Mouse (Mus musculus) urinary bladder, postnatal 14 days (tissue): ENCODE measurements around the gene Mapk8ip1.

Experiments used
- DNase-seq: peaks from one replicate; pipeline ENCODE4 v3.0.0; 2021; ENCODE audit warnings: low spot score

Mapk8ip1 gene

DNA sequence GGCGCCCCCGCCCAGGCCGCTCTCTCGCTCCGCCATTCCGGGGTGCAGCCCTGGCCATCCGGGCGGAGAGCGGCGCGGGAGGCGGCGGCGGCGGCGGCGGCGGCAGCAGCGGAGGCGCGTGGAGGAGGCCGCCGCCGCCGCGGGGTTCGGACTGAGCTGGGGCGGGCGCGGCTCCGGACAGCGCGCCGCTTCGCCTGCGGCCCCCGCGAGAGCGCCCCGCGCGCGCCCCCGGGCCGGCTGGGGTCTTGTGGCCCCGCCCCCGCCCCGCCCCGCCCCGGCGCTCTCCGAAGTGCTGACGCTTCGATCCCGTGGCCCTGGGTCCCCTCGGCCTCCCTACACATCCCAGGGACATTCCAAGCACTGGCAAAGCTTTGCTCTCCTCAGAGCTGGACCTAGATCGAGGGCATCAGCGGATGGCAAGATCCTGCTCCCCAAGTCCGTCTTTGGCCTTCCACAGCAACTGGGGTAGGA is at the start of gene Mapk8ip1:
Mapk8ip1 (minus strand) TSS at position 173 of the 471 bp plus-strand sequence.
- no peak for DNase-seq

DNA sequence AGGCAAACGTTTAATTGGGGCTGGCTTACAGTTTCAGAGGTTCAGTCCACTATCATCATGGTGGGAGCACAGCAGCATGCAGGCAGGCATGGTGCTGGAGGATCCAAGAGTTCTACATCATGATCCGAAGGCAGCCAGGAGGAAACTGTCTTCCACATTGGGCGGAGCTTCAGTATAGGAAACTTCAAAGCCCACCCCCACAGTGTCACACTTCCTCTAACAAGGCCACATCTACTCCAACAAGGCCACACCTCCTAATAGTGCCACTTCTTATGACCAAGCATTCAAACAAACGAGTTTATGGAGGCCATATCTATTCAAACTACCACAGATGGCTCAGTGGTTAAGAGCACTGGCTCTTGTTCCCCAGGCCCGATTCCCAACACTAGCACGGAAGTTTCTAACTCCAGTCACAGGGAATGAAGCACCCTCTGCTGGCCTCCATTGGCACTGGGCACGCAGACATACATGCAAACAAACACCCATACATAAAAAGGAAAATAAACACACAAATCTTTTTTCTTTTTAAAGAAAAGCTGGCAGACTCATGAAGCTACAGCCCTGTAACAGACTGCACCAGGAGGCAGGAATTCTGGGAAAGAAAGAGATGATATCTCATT is 46.2 kb upstream of the Mapk8ip1 start:
- DNase-seq: no peak

DNA sequence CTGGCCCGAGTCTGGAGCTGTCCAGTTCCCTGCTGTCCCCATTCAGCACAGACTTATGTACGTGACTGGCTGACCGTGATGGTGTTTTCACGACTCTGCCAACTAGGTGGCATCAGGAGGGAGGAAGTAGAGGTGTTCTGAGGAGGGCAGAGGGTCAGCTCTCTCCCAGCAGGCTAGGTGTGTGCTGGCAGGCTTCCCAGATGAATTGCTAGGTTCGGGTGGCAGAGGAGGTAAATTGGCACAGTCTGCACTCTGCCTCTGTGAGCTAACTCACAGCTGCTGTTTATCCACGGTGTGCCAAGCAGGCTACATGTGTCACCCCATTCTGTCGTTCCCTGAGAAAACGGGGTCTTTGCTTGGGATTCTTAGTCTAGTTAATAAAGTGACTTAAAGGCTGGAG is 45.6 kb upstream of the Mapk8ip1 start:
- no peak for DNase-seq

DNA sequence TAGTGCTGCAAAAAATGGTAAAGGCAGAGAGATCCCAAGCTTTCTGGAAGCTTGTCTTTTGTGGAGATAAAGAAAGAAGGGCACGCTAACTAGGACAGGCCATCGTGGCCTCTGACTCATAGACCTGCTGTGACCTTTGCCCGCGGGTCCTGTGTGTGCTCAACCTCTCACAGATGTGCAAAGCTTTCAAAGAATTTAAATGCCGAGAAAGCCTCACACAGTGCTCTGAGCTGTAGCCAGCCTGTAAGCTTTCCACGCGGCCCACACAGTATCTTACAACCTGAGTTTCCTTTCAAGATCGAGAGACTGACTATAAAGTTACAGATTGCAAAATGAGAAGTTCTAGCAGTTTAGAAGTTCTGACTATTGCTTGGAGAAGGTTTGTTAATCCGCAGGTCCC is 44.8 kb upstream of the Mapk8ip1 start:
- DNase-seq: no peak

DNA sequence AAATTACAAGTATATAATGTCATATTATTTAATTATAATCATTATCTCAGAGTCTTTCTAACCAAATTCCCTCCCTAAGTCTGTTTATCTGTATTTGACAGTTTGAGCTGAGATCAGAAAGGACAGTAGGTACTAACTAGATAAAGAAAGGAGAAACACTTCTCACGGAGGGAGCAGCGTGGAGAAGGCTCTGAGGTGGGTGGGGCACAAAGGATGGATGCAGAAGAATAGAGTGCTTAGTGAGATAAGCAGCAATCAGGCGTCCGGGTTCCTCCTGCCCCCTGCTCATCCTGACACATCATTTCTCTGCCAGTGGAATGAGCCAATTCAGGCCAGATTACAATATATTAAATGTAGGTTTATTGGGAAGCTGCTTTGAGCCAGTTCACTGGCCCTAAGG is 43.3 kb upstream of the Mapk8ip1 start:
- DNase-seq: no peak

DNA sequence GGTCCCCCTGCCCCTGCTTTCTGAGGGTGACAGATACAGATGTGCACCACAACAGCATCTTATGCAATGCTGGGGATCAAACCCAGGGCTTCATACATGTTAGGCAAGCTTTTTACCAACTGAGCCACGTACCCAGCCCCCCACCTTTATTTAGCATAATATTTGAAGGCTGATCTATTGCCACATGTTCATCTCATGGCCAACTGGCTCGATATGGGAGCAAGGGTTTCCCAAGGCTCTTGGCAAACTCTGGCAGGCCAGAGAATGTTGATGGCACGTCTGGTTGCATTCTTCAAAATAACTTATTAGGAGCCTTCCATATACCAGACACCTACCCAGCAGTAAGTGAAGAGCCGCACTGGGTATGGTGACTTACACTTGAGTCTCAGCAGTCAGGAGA is 42.2 kb upstream of the Mapk8ip1 start:
- no peak for DNase-seq

DNA sequence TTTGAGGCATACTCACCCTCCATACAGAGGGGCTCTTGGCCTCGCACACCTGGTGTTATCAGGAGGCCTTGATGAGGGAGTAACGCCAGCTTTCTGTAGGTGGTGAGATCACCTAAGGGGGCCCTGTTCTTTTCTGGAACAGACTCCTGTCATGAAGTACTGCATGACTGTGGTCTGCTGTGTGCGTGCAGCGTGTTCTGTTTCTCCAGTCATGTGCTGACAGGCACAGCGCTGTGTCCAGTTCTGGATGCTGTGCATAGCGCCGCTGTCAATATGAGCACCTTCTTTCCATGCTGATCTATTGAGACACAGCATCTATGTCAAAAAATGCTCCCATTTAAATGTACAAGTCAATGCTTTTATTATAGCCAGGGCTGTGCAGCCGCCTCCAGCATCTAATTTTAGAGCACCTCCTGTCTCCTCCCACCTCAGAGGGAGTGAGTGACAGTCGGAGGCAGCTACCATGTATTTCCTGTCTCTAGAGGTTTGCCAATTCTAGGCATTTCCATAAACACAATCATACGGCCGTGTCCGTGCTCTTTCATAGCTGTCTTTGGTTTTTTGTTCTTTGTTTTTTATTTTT is 41.4 kb upstream of the Mapk8ip1 start:
- DNase-seq: no peak

DNA sequence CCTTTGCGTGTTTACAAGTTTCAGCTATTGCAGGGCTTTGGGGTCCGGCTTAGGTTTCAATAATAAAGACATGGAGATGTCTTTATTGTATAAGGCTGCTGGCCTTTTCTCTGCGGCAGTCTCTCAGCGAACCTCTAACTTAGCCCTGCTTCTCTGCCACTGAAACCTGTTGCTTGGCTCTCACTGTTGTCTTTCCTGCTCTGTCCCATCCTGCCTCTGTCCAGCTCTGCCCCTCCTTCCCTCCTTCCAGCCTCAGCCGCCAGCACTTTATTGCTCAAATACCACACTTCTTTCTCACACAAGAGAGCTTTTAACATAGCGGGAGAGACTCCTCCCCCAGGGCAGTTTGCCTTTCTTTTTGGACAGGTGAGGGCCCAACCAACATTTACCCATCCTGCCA is 39.4 kb upstream of the Mapk8ip1 start:
- DNase-seq: no peak

DNA sequence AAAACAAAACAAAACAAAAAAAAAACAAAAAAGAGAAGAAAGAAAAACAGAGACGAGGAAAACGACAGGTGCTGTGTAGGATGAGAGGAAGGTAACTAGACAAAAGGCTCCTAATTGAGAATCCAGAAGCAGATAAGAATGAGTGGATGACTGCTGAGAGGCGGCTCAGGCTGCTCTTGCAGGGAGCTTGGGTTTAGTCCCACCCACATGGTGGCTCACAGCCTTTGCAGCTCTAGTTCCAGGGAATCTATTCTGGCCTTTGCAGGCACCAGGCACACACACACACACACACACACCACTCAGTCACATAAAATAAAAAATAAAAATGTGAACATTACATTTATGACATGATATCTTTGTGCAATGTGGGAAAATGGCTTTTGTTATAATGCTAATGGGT is 37.5 kb upstream of the Mapk8ip1 start:
- no peak for DNase-seq

DNA sequence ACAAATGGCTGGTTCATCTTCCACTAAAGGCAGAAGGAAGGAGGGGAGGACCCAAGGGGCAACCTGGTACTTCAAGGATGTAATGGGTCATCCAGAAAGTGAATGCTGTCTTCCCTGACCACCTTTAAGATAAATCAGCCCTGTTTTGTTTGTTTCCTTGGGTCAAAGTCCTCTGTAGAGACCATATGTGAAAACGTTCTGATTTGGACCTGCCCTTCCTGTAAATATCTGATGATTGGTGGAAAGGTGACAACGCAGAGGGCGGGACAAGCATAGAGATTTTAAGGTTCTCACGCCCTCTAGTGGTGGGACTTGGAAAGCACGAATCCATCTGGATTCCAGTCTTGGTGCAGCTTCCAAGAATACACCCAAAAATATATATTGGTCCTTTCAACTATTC is 36.8 kb upstream of the Mapk8ip1 start:
- DNase-seq: peak; percentile 83

DNA sequence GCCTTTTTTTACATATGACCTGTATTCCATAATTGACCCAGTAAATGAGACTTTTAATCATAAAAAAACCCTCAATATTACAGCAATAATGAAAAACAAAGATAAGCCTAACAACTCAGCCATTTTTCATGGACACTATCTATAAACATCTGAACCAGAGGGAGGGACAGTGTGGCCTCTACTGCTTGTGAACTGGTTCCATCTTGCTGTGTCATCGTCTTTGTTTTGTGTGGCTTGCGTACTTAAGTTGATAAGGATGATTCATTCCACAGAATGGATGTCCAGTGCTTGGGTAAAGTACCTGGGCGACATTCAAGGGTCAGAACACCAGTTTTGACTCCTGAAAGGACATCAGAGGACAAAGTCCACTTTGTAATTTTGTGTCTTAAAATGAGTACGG is 36.3 kb upstream of the Mapk8ip1 start:
- no peak for DNase-seq

DNA sequence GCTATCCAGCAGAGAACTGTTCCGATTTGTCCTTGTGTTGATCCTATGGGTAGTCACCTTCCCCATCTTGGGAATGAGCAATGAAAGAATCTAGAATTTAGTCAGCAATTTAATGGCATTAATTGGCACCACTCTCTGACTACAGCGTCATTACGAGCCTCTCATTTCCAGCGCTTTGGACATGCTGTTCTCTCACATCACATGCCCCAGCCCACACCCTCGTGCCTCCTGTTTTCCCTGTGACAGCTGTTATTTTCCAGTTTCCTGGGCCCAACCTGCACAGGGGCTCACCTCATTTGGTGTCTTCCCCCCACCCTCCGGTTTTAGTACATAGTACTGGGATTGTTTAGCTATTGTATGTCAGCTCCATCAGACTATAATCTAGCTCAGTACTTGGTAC is 34.0 kb upstream of the Mapk8ip1 start:
- no peak for DNase-seq

DNA sequence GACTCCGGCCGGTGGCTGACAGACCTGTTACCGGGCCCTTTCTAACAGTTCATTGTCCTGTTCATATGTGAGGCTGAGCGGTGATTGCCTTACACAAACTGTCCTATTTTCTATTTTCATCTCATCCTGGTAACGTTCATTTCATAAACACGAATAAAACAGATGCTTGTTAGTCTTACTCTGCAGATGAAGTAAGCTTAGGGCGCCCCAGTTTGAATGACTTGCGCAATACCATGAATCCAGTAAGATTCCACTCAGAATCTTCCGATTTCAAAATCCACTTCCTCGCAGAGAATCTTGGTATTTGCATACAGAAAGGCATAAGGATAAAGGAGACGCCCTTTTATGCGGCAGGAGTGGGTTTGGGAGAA is 33.3 kb upstream of the Mapk8ip1 start:
- no peak for DNase-seq

DNA sequence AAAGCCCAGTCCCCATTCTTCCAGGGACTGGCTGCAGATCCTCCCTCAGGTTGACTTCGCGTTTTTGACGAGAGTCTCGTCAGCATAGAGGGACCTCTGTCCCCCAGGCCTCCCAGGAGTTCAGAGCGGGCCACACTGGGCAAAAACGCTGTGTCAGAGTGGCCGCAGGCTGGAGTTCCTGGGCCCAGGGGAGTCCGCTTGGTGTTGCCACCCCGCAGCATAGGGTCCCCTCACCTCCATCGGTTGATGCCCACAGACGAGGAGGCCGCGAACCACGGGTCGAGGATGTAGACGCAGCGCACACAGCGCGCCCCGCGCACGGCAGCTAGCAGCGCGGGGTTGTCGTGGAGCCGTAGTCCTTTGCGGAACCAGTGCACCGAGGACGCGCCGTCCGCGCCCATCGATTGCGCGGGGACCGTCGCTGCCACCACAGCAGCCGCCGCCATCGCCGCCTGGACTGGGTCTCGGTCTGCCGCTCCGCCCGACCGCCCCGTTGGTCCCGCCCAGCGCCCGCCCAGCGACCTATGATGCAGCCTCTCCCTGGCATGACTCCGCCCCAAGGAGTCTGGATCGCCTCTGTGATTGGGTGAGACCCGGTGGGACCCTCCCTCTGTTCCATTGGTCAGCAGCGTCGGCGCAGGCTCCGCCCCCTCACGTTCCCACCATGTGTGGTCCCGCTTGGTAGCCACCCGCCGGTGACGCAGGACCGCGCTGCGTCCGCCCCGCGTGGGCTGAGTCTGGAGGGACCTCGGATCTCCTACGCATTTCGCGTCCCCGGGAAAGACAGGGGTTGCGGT is 32.7 kb upstream of the Mapk8ip1 start, which contains the start of gene Cry2:
Cry2 (minus strand) TSS at position 466 of the 797 bp plus-strand sequence.
- DNase-seq: peak; percentile 99

DNA sequence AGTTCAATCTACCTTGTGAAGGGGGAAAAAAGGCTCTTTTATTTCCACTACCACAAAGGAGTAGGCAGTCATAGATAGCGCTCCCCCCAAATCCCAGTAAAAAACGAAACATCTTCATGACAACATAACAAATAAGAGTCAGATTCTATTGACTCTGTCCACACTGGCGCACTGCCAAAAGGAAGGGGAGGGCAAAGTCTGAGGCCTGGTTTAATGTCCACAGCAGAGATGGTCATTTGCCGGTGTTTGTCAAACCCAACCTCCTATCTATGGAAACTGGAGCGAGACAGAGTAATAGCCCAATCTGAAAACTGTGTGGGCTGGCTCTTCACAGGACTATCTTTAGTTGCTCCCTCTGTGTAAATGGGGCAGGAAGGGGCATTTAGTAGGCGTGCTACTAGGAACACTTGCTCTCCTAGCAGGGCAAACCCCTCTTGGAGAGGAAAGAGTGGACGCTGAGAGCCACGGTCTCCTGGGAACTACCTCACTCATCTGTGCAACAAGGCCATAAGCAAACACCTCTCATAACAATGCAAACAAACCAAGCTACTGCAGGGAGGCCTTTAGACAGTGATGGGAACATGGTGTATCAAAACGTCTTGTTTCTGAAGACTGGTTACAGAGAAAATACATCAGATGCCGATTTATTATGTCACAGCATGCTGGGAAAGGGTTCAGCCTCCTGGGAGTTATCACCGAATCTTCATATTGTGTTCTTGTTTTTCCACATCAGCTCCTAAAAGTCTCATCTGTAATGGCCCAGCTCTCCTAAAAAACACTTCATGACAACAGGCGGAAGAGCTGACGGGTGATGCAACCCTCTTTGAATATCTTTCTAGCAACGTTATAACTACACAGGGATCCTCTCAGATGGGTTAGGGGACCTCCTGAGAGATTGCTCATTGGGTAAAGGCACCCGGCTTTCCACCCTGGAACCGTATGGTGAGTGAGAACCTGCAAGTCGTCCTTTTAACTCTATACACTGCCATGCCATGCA is 31.5 kb upstream of the Mapk8ip1 start:
- DNase-seq: peak; percentile 80

DNA sequence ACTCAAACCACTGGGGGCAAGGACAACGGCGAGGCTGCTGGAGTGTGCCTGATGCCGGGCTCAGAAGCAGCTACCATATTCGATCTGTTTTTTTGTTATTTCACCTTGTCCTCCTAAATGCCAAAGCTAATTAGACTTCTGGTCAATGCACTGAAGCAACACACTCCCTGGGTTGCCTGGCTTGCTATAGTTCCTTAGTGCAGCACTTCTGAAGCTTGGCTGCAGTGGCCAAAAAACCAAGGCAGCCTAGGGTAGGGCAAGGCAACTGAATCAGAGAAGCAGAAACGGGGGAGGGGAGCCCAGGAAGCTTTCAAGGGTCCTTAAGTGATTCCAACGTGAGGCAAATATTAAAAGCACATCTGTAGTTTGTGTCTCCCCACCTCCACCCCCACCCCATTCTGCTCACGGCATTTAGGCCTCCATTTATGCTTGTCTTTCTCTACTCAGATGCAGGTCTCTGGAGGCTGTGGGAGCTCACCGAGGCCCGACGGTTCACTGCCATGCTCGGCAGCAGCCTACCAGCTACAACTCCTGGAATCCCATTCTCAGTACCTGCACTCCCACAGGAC is 30.6 kb upstream of the Mapk8ip1 start:
- DNase-seq: no peak

DNA sequence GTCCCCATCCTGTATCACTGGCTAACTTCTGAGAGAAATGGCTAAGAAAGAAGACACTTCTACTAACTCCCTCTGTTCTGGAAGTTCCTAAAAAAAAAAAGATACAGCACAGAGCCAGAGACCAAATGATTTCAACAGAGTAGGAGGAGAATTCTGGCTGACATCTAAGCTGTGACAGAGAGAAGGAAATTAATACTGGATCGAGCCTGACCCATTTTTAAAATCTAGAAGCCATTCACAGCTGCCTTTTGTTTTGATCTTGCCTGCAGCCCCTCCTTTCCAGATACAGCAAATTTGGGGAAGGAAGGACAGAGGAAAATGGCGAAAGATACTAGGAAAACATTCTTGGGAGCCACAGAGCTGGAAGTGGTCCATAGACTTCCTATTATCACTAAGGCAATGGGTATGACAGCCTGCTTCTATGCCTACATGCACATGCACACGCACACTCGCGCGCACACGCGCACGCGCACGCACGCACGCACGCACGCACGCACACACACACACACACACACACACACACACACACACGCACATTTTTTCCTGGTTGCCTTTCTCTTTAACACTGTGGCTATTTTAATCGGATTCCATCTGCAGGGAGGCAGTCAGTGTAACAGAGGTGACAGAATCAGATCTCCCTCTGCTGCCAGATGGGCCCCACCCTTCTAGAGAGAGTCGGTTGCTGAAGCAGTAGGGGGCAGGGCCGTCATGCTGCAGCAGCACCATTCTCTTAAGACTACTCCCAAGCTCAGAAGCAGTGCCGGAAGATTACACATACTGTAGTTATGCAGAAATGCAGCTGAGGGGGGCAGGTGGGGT is 29.9 kb upstream of the Mapk8ip1 start:
- peak; percentile 77 for DNase-seq

DNA sequence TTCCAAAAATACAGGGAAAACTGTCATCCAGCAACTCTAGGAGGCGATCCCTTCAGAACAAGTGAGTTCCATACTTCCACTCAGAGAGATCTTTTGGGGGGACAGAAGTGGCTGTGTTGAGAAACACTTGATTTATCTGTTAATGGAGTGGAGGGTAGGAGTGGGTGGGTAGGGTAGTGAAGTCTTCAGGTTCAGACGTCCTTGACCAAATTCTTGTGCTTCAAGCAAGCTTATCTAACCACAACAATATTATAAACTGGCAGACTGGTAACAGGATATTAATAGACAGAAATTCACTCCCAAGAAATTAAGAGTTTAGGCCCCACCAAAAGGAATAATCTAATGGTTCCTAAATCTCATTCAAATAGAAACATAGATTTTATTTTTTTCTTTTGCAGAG is 29.0 kb upstream of the Mapk8ip1 start:
- no peak for DNase-seq

DNA sequence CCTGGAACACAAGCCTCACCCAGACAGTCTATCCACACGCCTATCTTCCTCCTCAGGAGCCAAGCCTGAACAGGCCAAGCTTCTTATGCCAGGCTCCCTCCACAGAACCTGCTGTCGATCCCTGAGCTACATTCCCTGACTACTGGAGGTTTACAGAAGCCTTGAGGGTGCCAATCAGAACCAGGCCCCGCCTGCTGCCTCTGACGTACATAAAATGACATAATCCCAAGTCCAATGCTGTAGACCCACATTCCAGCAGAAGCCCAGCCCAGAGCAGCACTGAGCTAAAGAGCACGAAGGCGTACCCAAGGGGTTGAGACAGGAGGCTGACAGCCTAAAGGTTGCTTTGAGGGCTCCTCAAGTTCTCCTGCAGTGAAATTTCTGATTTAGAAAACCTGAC is 26.8 kb upstream of the Mapk8ip1 start:
- peak; percentile 88 for DNase-seq

DNA sequence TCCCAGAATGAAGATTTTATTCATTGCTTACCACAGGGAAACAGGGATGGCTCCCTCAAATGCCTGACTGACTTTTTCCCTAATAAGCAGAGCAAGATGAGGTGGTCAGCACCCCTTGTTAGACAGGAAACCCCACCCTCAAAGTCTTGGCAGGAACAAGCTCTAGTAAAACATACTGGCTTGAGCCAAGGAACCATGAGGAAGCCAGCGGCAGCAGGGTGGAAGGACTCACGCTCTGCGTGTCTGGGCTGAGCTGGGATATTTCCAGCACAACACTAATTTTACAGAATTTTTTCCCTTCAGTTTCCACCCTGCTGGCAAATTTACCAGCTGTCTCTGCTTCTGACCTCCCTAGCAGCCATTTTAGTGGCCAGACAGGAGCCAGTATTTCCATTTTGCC is 25.4 kb upstream of the Mapk8ip1 start:
- DNase-seq: peak; percentile 62

DNA sequence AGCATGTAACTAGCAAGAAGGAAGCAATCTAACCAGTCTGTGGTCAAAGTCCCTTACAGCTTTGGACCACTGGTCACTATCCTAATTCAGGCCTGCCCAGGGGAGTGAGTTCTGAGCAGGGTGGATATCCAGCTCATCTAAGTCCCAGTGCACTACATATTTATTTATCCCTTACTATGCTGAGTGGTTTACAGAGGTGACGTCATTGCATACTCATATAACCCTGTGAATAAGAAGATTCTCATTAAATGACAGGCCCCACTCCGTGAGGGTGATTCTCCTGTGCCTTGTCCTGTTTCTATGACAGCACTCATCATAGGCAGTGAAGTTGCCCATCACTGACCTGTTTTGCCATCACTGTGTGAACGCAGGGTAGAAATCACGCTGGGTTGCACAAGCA is 24.3 kb upstream of the Mapk8ip1 start:
- no peak for DNase-seq
